Mouse (Mus musculus): ENCODE measurements around the gene Dad1. TPM values are rescaled to one million over a fixed set of nuclear protein-coding genes. Genes with fewer than 3 reads are reported as not detected.

Dad1 gene
- total RNA-seq, 2 experiments from 2014 or later, result 123 to 132 TPM

DNA sequence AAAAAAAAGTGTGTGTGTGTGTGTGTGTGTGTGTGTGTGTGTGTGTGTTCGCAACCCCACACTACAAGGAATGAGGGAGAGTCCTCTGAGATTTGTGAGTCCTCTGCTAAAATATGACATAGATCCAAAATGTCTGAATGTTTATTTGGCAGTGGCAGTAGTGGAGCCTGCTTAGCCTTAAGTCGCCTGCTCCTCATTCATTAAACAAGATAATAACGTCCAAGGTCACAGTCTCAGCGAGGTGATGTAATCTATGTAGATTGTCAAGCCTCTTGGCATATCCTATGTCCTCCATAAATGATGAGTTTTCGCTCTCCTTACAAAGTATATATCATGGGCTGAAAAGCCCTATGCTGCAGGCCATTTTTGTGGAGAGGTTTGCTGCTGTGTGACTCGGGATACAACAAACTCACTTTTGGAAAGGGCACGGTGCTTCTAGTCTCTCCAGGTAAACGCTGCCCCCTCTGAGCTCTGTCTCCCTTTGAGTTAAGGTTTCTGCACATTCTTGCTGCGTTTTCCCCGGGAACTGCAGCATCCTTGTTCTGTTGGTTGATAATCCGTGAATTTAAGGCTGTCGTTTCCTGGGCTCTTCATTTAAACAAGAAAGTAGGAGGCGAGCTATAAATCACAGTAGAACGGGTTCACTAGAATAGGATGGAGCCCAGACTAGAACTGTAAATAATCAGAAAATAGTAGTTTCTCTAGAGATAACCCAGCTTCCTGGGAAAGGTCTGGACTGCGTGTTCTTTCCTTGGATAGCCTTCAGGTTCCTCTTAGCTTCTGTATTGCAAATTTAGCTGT lies 47.0 kb downstream of the Dad1 start:
- no peak for DNase-seq (ENCODE audit: low spot score in 2 of 2)

GRCm38 (mm10) chr14:54206309-54206708 lies 47.6 kb downstream of the Dad1 start:
- DNase-seq (ENCODE audit: low spot score in 2 of 2), result no peak

DNA sequence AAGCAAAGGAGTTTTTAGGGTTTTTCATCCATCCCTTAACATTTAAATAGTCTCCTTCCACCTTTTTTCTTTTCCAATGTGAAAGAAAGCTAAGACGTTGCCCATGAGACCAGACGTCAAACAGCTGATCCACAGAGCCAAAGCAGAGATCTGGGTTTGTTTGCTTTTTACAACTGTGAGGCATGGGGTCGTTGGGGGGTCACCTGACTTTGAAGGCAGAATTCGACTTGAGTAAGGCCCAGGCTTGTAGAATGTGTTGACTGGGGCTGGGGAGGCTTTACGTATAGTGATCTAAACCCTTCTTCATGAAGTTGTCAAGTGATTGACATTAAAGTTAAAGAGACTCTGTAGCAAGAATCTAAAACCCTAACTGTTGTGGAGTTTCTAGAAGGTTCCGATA lies 48.0 kb downstream of the Dad1 start:
- no peak for DNase-seq (ENCODE audit: low spot score in 2 of 2)

DNA sequence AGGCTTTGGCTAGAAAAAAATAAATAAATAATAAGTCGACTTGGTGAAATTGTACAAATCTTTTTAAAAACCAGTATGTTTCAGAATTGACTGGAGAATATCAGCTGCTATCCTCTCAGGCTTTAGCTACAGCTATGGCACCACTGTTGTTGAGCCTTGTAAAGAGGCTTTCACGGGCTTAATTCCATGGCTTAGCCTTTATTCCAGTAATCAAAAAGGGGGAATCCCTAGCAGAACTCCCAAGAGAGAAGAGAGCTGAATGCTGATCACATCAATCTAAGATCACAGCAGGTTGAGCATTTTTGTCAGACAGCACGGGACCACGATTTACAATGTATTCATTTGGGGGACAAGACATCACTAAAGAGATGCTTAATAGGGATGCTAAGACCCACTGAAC lies 49.1 kb downstream of the Dad1 start:
- DNase-seq (ENCODE audit: low spot score in 2 of 2), result no peak

DNA sequence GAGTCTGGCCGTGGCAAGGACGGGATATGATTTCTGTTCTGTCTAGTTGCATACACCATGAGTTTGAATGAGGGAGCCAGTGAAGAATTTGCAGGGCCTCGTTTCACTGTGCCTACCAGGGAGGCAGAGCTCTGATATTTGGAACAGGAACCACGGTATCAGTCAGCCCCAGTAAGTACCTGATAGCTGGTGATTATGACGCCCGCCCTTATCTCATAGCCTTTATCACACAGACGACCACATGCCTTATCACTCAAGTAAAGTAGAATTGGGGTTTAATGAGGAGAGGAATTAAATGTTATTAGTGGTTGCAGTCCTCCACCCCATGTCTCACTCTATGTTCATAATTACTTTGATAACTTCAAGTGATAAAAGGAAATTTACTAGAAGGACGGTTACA lies 49.6 kb downstream of the Dad1 start:
- DNase-seq (ENCODE audit: low spot score in 2 of 2), result no peak

GRCm38 (mm10) chr14:54203776-54204175 lies 50.1 kb downstream of the Dad1 start:
- DNase-seq (ENCODE audit: low spot score in 2 of 2), result no peak

DNA sequence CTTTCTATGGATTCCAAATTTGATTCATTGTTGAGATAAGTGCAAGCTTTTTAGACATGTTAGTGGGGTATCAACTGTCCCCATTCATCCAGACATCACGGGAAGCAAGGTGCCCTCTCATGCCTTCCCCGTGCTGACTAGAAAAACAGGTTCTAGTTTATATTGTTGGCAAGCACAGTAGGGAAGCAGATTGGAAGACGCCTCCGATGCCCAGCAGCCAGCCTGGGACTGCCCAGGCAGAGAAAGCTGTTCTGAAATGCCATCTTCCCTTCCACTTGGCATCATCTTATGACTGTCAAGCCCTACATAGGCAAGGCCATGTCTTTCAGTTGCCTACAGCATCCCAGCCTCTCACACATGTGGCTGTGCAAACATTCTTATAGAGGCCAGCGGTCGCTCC lies 50.7 kb downstream of the Dad1 start:
- DNase-seq (ENCODE audit: low spot score in 2 of 2), result no peak

DNA sequence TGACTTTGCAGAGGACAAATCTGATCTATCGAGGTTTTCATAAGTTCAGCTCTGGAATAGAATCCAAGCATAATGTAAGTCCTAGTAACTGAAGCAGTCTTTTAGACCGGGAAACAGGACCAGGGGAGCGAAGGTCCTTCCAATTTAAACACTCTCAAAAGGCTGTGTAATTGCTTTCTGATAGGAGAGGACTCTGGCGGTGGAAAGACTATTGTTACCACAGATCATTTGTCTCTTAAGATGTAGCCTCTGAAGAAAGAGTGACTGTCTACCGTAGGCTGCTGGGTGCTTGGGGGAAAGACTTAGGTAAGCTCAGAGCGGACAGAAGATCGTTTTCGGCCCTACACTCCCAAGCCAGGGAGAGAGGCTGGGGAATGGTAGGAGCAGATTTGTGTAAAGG lies 53.5 kb downstream of the Dad1 start:
- DNase-seq (ENCODE audit: low spot score in 2 of 2), result no peak

GRCm38 (mm10) chr14:54199662-54200061 lies 54.2 kb downstream of the Dad1 start:
- DNase-seq (ENCODE audit: low spot score in 2 of 2), result no peak

DNA sequence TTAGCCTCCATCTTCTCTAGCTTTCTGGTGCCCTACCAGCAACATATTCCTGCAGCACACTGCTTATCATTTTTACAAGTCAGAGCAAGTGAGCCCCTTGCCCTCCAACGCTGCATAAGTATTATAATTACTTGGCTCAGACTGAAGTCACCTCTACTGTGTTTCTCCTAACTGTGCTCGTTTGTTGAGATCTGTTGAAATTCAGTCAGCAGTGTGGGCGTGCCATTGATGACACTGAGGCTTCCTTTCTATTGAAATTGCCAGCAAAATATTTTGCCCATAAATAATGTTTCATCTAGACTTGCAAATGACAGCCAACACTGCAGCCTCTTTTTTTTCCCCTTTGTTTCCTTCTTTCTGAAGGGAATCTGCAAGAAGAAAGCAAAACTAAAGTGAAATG lies 56.2 kb downstream of the Dad1 start:
- DNase-seq (ENCODE audit: low spot score in 2 of 2), result peak in 1 of 2 experiments; percentile 36

DNA sequence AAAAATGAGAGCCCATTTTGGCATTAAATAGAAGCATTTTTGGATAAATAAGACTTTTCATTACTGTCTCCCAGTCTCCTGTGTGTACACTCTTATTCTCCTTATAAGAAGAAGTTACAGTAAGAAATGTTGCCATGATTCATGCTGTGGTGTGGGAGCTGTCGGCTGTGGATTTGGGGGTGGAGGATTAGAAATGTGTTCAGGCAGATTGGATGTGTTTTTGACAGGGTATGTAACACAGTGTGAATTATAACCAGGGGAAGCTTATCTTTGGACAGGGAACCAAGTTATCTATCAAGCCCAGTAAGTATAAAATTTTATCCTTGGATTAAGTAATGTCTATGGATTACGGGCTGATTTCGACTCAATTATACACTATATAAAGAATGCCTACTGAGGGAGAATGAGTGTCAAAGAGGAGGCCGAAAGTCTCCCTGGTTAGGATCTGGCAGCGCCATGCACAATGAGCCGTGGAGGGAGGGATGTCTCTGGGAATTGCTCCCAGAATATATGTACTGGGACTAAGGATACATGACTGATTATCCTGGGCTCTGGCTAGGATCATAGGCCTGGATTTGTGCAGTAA lies 58.0 kb downstream of the Dad1 start:
- peak; percentile 44 to 45 for DNase-seq (ENCODE audit: low spot score in 2 of 2)

DNA sequence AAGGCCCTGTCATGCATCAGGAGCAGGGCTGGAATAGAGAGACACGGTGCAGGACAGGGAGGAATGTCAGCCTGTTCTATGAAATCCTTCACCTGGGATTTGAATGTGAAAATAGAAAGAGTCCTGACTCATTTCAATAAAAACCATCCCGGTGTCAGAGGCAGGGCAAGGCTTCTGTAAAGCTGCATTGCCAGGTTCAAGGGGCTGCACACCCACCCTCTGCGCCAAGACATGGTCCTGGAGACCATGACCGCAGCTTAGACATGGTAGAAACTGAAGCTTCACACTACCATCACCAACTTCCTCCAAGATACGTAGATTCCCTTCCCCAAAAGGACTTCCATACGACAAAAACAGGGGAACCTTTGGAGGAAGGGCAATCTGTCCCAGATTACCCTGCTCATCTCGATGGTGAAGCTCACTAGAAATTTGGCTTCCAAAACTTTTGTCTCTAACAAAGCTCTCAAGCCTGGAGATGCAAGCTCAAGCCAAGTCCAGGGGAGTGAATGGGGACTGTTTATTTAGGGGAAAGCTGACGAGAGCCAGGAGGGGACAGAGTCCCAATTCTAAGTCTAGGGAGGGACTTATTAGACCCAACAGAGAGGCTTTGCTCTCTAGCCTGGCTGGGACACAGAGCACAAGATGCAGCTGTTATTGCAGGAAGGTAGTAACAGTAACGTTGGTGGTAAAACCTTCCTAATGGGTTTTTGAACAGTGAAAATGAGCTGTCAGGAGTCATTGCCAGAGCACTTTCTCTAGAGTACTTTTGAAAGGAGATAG lies 60.4 kb downstream of the Dad1 start:
- no peak for DNase-seq (ENCODE audit: low spot score in 2 of 2)

GRCm38 (mm10) chr14:54192462-54192847 lies 61.4 kb downstream of the Dad1 start:
- peak in 1 of 2 experiments; percentile 41 for DNase-seq (ENCODE audit: low spot score in 2 of 2)

DNA sequence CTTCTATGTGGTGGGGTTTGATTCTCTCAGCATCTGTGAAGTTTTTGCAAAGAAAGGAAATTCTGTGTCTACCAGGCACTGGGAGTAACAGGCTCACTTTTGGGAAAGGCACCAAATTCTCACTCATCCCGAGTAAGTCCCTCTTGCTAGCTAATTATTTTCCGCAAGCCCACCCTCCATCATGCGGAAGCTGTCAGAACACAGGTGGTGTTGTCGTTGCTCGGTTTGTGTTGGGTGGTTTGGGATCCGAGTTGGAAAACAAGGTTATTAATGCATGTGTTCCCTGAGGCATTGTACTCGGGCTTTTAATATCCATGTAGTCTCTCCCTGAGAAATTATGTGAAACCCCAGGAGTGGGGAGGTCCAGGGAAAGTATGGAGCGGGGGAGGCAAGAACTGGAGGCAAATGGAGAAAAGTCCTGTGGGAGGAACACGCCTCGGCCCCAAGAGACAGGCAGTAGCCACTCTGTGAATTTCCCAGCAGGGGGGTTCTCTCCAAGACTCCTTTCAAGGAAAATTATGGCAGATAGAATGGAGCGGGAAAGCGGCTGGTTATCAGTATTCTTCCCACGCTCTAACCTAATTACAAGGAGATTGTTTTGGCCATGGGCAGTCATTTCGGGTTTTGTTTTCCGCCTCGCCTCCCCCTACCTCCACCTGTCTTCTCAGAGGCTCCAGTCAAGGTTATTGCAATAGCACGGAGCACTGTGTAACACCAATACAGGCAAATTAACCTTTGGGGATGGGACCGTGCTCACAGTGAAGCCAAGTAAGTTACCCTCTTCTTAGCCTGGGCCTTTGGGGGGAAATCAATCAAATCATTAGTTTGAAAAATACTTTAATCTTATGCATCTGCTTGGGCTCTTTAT lies 62.1 kb downstream of the Dad1 start:
- peak; percentile 16 to 53 for DNase-seq (ENCODE audit: low spot score in 2 of 2)

DNA sequence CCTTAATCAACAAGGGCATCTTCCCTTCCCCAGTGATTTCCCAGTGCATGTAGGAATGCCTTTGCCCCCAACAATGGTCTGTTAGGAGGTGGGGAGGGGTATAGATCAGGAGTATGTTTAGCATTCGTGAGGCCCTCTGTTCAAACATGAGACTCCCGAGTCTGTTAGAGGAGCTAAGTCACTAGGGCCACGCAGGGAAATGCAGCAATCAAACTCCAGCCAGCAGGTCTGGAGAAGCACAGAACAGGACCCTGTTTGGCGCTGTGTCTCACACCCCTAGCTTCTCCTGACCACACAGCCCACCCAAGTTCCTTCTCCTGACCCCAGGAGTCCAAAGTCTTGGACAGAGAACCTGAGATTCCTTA lies 62.9 kb downstream of the Dad1 start:
- DNase-seq (ENCODE audit: low spot score in 2 of 2), result no peak

GRCm38 (mm10) chr14:54190305-54191025 lies 63.4 kb downstream of the Dad1 start:
- DNase-seq (ENCODE audit: low spot score in 2 of 2), result no peak

- DNase-seq (ENCODE audit: low spot score in 2 of 2), result no peak
These were observed 64.6 kb downstream of the Dad1 start for GRCm38 (mm10) chr14:54189255-54189654.

GRCm38 (mm10) chr14:54187211-54187610 lies 66.7 kb downstream of the Dad1 start:
- DNase-seq (ENCODE audit: low spot score in 2 of 2), result no peak

Measured in layer of hippocampus, adult 18-20 months (tissue).